Mouse (Mus musculus) frontal cortex, adult (tissue): ENCODE measurements at regions not wholly inside any gene's neighbourhood (a gene's known extent, or its start where the extent isn't known, plus 50 kb on each side); places are given as distances from the start of the nearest gene placed in this dataset.

Experiments
- ATAC-seq: cut with Nextera tagmentation; 2 replicates; pipeline ENCODE4 v1.9.2; 2017; ENCODE audit warnings: mild to moderate bottlenecking, moderate library complexity, mixed read lengths; ENCODE audit not compliant: low TSS enrichment

DNA sequence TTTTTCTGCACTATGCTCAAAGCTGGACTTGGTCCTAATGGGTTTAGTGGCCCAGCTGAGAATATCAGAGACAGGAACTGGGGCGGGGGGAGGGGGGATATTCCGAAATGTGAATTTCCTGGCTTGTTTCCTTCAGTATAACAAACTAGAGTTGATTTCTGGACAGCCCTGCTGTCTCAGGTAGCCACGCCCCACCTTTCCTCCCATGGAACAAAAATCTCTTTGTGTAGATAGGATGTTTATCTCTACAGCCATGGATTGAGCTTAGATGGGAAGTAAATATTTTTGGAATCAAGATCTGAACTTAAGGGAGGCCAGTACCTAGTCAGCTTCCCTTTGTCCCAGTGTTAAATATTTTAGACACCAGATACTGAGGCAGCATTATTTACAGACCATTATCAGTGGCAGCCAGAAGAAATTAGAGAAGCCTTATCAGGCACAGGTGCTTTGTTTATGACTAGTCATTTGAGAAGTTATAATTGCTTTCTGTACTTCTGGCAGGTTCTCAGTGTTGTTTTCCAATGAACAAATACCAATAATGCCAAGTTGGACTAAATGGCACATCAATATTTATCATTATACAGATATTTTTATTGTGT lies 84.7 kb upstream of the A1bg start:
- no peak for ATAC-seq

DNA sequence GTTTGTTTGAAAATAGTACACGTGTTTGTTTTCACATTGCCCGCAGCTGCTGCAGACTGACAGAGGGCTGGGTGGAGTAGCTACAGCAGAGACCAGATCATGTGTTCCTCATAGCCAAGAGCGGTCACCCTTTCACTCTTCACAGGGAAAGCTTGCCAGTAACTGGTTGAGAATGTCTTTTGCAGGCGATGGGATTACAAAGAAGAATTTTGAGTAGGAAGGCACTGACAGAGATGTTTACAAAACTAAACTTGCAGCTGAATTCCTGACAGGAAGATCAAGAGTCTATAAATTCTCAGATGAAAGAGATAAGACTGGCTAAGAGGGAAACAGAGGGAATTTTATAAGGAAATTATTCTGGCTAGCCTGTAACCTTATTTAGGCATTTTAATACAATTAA lies 83.8 kb upstream of the A1bg start:
- ATAC-seq: no peak

DNA sequence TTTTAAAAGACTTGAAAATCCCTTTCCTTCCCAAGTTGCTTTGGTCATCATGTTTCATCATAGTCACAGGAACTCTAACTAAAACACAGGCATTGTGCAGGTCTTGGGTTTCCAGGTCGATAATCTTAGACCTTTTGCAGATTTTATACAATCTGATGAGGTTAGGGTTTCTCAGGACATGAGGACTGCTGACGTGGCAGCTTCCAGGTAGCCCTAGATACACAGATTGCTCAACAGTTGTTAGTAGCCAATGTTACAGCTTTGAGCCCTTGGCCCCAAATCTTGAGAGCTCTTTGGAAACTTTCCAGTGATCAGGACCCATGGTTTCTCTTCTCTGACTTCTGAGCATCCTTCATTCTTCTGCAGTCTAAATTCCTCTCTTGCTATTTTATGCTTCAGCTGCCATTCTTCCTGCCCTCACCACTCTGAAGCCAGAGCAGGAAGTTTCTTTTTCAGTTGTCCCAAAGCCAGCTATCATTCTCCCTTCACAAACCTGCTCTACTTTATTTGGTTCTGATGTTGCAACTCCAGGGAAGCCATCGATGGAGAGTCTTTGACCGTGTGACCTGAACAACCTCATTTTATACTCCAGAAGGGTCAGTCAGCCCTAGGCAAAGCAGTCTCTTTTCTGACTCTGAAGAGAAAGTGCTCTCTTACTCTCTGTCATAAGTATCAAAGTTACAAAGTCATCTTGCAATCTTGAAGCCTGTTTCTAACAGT lies 71.3 kb upstream of the A1bg start:
- no peak for ATAC-seq

DNA sequence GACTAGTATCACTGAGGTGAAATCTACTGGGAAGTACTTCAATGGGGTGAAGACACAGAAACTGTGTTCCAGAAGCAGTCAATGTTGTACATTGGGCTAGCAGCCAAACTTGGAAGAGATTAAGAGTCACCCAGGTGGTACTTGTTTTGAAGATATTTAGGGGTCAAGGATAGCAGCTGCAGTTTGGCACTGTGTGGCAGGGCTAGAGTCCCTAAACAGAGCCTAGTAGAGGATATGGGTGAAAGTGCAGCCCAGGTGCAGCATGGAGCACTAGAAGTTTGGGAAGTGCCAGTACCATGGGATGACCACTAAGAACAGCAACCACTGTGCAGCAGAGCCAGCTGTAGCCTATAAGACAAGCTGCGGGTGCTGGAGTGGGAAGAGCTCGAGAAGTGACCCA lies 70.6 kb upstream of the A1bg start:
- no peak for ATAC-seq

DNA sequence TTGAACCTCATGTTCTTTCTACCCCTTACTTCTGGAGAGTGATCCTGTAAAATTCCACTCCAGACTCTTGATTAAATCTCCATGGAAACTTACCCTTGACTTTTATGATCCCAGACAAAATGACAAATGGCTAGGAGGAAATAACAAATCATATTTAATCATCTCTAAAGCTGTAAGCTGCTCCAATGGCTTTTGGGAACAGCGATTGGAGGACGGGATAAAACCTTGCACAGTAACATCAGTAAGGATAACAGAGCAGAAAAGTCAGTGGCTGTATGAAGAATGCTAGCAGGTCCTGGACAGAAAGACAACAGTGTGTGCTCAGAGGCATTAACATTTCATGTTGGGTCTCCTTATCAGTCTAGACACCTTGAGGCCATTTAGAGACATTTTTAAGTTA lies 59.8 kb upstream of the A1bg start:
- ATAC-seq: no peak
